Mouse (Mus musculus): ENCODE measurements at regions not wholly inside any gene's neighbourhood (a gene's known extent, or its start where the extent isn't known, plus 50 kb on each side); places are given as distances from the start of the nearest gene placed in this dataset.

- TF ChIP-seq POLR2A (IDR thresholded peaks at IDR 0.05; ENCODE audit: borderline replicate concordance, control insufficient read depth, low read depth, low read length) (no peak), CTCF (IDR thresholded peaks at IDR 0.05; ENCODE audit: control insufficient read depth, insufficient read depth, low read length) (no peak)
Measured at GRCm38 (mm10) chr6:94850121-94850520, 150.2 kb upstream of the Lrig1 start.

All from bone marrow, adult 2 months (tissue).